Mouse (Mus musculus): ENCODE data around the gene Alg3.

GRCm38 (mm10) chr16:20651947-20652310 lies 40.4 kb upstream of the Alg3 start:
- TF ChIP-seq CTCF (IDR thresholded peaks at IDR 0.05; ENCODE audit: extremely low read depth, insufficient read depth, low read length), result no peak
- no peak for TF ChIP-seq POLR2A (IDR thresholded peaks at IDR 0.05; ENCODE audit: extremely low read depth, insufficient read depth, low read length)
